Mouse (Mus musculus) cerebellum, adult 9-11 months (tissue): ENCODE measurements around the gene Tmem207.
"Not testable (repeated sequence)": the region's sequence is repeated elsewhere in the genome, so short reads cannot be mapped to it uniquely, and the experiment has no call there.

ENCODE experiments used
- DNase-seq: peaks from one replicate; pipeline ENCODE4 v3.0.0; 2022

The Tmem207 gene

GRCm38 (mm10) chr16:26526669-26527068 is at the start of gene Tmem207:
Gene Tmem207, minus strand, starts transcription at chr16:26526769.
- DNase-seq, result no peak

- no peak for DNase-seq
Measured at GRCm38 (mm10) chr16:26574173-26574572, 47.6 kb upstream of the Tmem207 start.

- DNase-seq, result no peak
Measured at GRCm38 (mm10) chr16:26571836-26572235, 45.3 kb upstream of the Tmem207 start.

DNA sequence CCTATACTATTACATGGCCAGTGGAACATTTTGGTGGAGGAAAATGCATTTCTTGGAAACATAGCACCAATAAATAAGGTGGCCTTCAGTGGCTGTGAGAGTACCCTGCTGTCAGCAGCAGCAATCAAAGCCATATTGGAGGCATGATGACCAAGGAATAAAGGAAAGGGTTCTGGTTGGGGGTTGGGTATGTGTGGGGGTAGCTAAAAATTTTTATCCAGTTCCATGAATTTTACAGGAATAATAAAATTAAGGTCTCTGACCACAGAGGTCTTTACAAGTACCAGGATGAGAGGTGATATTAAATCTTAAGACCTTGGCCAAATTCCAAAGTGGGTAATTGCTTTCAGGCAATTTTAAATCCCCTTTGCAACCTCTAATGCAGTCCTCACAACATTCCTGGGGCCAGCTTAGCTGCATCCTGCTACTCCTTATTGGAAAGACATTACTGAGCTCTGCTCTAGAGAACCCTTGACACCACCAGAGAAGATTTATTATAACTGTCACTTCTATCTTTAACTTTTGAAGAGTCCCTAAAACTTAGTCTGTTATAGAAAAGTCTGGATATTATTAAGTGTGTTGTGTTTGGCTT is 42.9 kb upstream of the Tmem207 start:
- DNase-seq, result no peak

DNA sequence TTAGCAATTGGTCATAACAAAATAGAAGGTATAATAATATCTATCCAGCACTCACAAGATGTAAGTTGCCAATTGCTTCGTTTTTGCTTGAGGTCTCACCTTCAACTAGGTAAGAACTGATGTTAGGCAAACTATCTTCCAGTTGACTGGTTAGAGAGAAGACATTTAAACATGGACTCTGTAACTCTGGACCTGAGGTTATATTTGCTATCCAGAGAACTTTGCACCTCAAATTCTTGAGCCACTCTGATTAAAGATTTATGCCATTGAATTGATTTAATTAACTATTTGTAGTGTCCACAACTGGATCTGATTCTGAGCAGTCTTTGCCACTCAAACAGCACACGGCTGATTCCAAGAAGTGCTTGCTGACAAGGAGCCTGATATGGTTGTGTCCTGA is 36.2 kb upstream of the Tmem207 start:
- no peak for DNase-seq

- no peak for DNase-seq
Measured at GRCm38 (mm10) chr16:26561743-26562142, 35.2 kb upstream of the Tmem207 start.

DNA sequence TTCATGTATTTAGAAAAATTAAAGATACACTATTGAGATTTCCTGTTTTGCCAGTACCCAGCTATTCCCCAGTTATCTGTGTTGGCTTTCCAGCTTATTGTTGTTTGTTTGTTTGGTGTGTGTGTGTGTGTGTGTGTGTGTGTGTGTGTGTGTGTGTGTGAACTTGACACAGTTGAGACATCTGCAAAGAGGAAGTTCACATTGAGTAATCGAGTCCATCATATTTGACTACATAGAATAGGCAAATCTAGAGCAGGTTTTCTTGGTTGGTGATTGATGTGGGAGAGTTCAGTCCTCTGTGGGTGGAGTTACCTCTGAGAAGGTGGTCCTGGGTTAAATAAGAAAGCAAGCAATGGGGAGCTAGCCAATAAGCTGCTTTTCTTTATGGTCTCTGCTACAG is 32.2 kb upstream of the Tmem207 start:
- no peak for DNase-seq

DNA sequence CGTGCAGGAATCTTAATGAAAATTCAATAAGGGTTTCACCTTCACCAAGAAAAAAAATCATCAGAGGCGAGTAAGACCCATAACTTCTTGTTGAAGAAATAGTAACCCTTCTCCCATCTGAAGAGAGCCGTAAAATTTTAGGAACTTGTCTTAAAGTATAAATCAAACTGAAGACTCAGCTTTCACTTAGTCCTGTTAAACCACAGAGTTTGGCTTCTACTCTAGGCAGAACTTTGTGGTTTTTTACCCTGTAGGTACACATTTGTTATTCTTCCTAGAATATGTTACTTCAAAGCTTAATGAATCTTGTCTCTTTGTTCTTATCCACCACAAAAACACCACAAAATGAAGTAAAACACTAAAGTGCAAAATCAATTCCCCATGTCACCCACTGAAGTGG is 25.7 kb upstream of the Tmem207 start:
- DNase-seq, result no peak

DNA sequence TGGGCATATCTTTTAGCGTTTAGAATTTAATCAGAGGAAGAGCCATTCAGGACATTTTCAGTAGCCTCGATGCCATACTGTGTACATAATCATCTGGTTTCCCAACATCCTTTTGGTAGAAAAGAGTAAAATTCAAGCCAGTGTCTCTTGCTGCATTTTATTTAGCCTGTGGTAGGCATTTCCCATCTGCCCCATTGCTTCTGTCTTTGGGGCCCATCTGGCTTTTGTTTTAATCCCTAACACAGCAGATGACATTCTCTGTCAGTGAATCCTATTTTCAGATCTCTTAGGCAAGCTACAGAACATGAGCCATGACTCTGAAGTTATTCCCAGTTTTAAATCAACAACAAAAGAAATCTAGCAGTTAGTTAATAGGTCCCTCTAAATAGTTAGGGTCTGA is 22.7 kb upstream of the Tmem207 start:
- no peak for DNase-seq

DNA sequence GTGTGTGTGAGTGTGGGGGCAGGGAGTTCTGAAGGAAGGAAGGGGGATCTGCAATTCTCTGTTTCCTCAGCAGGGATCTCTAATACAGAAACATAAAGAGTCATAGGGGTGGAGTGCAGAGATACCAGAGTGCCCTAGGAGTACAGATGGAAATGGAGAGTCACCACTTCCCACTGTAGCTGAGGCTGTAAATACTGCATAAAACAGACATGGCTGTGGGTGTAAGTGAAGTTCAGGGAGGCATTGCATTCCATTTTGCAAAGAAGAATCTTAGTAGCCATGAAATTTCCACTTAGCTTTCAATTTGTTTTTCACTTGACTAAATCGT is 20.3 kb upstream of the Tmem207 start:
- DNase-seq, result no peak

- no peak for DNase-seq
Measured at GRCm38 (mm10) chr16:26546170-26546878, 19.8 kb upstream of the Tmem207 start.

GRCm38 (mm10) chr16:26532287-26532686 is 5.7 kb upstream of the Tmem207 start:
- DNase-seq, result no peak

GRCm38 (mm10) chr16:26530451-26530850 is 3.9 kb upstream of the Tmem207 start:
- no peak for DNase-seq

- DNase-seq, result no peak
Measured at GRCm38 (mm10) chr16:26527931-26528666, 1.5 kb upstream of the Tmem207 start.

DNA sequence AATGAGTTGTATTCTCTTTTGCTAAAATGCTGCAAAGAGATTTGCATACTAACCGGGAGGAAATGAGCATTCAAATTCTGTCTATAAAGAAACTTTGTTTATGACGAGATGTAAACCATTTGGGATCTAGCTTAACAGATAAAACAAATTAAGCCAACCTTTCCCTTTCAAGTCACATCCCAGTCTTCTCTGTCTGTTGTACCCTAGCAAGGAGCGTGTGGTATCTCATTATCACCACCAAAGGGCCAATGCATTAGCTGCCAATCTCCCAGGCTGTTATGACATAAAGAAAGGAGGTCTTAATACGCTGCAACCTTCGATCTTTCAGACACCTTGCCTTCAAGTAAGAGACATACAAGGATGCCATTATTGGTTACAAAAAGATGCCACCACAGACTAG is 737 bp downstream of the Tmem207 start:
- no peak for DNase-seq

- DNase-seq, result no peak
Measured at GRCm38 (mm10) chr16:26519596-26519995, 7.0 kb downstream of the Tmem207 start.

DNA sequence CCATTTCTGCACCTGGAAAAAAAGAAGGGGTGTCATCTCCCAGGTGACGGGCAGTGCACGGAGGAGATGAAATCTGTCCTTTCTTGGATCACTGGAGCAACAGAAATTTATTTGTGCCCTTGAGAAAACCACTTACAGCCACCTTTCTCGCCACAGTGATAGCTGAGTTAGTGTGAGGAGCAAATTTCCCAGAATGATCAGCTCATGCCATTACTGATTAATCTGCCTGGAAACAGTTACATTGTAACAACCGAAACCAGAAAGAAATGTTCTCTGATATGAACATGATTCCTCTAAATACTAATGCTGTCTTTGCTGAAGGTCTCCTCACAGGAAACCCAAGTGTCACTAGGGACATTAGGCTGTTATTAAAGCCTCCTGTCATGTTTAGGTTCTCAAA is 21.6 kb downstream of the Tmem207 start:
- DNase-seq, result no peak

GRCm38 (mm10) chr16:26500738-26501137 is 25.8 kb downstream of the Tmem207 start:
- no peak for DNase-seq

- DNase-seq, result not testable (repeated sequence)
Measured at GRCm38 (mm10) chr16:26499705-26500104, 26.9 kb downstream of the Tmem207 start.

- DNase-seq, result no peak
Measured at GRCm38 (mm10) chr16:26495721-26496120, 30.8 kb downstream of the Tmem207 start.

DNA sequence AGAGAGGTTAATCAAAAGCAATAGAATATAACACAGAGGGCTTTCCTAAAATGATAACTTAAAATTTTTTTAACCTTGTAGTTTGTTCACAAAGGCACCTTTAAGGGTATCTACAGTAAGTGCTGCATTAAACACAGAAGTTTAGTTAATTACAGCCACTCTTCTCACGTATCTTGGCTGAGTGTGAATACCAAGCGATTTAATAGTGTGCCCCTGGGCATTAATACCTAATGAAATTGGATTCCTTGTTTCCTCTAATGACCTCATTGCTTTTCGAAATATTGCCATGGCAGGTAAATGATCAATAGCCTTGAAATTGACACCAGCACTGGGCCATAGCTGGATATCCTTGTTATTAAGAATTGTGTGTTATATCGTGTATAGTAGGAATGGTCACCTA is 55.3 kb downstream of the Tmem207 start:
- DNase-seq, result no peak

- no peak for DNase-seq
Measured at GRCm38 (mm10) chr16:26466535-26466934, 60.0 kb downstream of the Tmem207 start.

GRCm38 (mm10) chr16:26462835-26463234 is 63.7 kb downstream of the Tmem207 start, which contains the start of gene Cldn16:
Gene Cldn16, plus strand, starts transcription at chr16:26463135.
- no peak for DNase-seq

DNA sequence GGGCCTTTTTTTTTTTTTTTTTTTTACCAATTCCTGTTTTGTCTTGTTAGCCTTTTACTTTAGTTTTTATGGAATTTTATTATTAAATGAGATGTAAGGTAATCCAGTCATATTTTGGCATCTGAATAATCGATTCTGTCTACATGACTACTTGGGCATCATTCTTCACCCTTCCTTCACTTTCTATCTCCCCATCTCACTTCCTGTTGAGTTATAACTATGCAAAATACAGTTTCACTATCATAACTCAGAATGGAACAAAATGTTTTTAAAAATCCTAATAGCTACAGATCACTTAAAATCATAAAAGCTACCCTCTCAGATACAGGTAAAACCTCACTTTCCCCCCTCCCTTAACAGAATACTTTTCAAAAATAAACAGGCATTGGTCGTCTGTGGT is 70.4 kb downstream of the Tmem207 start:
- no peak for DNase-seq
